In genomic region chr19:37263943-37264897, GRCm38 (mm10) we compare ENCODE assay signal across 8 mouse cellular contexts. TPM values are rescaled to one million over a fixed set of nuclear protein-coding genes. Genes with fewer than 3 reads are reported as not detected.
DNase-seq lines count a peak whose midpoint lies in the region; ATAC-seq and TF ChIP-seq lines count a peak whose summit lies in the region.

No protein-coding gene starts in this region.

- no peaks in the 10 kb centered on the region for H3K9me3 ChIP-seq in hindbrain, embryonic 14.5 days (ENCODE audit: control insufficient read depth, low read length)
- H3K9me3 ChIP-seq in intestine, embryonic 16.5 days (ENCODE audit: control insufficient read depth, low read length): no peaks in the 10 kb centered on the region

- H3K4me1 ChIP-seq in hindbrain, embryonic 14.5 days (replicated peaks; ENCODE audit: control insufficient read depth, insufficient read depth, low read length): no peaks in the 10 kb centered on the region
- no peaks in the 10 kb centered on the region for H3K4me1 ChIP-seq in lung, adult 2 months (ENCODE audit: control insufficient read depth, insufficient read depth, low read length)
- H3K4me1 ChIP-seq in intestine, embryonic 16.5 days (ENCODE audit: control insufficient read depth, insufficient read depth, low read length): no peaks in the 10 kb centered on the region

- H3K4me3 ChIP-seq in hindbrain, embryonic 14.5 days (replicated peaks; ENCODE audit: low read length): no peak overlapping the region
- peak overlapping the region; percentile 18 for H3K4me3 ChIP-seq in lung, adult 2 months (replicated peaks; ENCODE audit: extremely low read depth, low read depth, low read length)
- H3K4me3 ChIP-seq in intestine, embryonic 16.5 days (ENCODE audit: low read length): no peak overlapping the region

- H3K9ac ChIP-seq in hindbrain, embryonic 14.5 days: no peak overlapping the region
- H3K9ac ChIP-seq in intestine, embryonic 16.5 days (ENCODE audit: low read depth, low read length): no peak overlapping the region

- H3K4me2 ChIP-seq in hindbrain, embryonic 14.5 days (replicated peaks): peak overlapping the region; percentile 10
- H3K4me2 ChIP-seq in intestine, embryonic 16.5 days (ENCODE audit: low read depth, low read length): no peak overlapping the region

- 0 out of 2 replicates have a peak overlapping the region, but pooled peaks have one; percentile 20 for H3K27ac ChIP-seq in hindbrain, embryonic 14.5 days
- H3K27ac ChIP-seq in intestine, embryonic 16.5 days (ENCODE audit: low read length): no peak overlapping the region

- in situ Hi-C loops in Patski (cut with MboI; ENCODE audit: low pct_unique_long_range_greater_than_20kb): loop anchor here (5.0 to 10.0 kb wide), 2 partner anchors 212 to 449 kb away; no protein-coding TSS in a partner anchor

- H3K36me3 ChIP-seq in hindbrain, embryonic 14.5 days (replicated peaks; ENCODE audit: control insufficient read depth, insufficient read depth): peaks cover 10% of the 10 kb centered on the region
- no peaks in the 10 kb centered on the region for H3K36me3 ChIP-seq in intestine, embryonic 16.5 days (ENCODE audit: control insufficient read depth, insufficient read depth, low read length)

- TF ChIP-seq CTCF in Patski (IDR thresholded peaks at IDR 0.05): no peak
- no peak for TF ChIP-seq CTCF in lung, adult 2 months (IDR thresholded peaks at IDR 0.05; ENCODE audit: insufficient read depth, low read length)

- no peaks in the 10 kb centered on the region for H3K27me3 ChIP-seq in Patski
- H3K27me3 ChIP-seq in hindbrain, embryonic 14.5 days (ENCODE audit: control insufficient read depth, insufficient read depth, low read length): no peaks in the 10 kb centered on the region
- H3K27me3 ChIP-seq in intestine, embryonic 16.5 days (replicated peaks; ENCODE audit: control insufficient read depth, insufficient read depth, low read length): no peaks in the 10 kb centered on the region

- CTCF ChIA-PET in Patski (lab: Charles Lee): interaction anchor here (0.9 to 1.9 kb wide), 3 partner anchors 18 to 213 kb away, joined by 3 to 9 read pairs (median 5); no protein-coding TSS in a partner anchor

- no peak for TF ChIP-seq POLR2A in lung, adult 2 months (IDR thresholded peaks at IDR 0.05; ENCODE audit: borderline replicate concordance, extremely low read depth, low read depth, low read length)

- peak; percentile 77 for ATAC-seq in Patski
- peak; percentile 46; the same call in 1 of the 2 replicates for ATAC-seq in hindbrain, embryonic 14.5 days (ENCODE audit: low FRiP score)
- ATAC-seq in inflammation-experienced regulatory T-cells, adult 6 months: no peak
- no peak for ATAC-seq in intestine, embryonic 16.5 days

- POLR2A ChIA-PET in Patski (lab: Charles Lee): no interaction called here

- WGBS in hindbrain, embryonic 14.5 days: 45% methylated on average over 23 of the region's 23 CpGs
- 40% methylated on average over 23 of the region's 23 CpGs for WGBS in lung, adult 2 months
- 60% methylated on average over 23 of the region's 23 CpGs for WGBS in intestine, embryonic 16.5 days

- DNase-seq in layer of hippocampus, adult 11-12 months (ENCODE audit: low spot score): peak; percentile 46
- DNase-seq in layer of hippocampus, adult 9-10 months (ENCODE audit: low spot score): no peak
- DNase-seq in Patski (ENCODE audit: low read depth, low spot score): peak; percentile 50
- peak; percentile 66 to 67 for DNase-seq in cerebellum, postnatal 14 days
- DNase-seq in hindbrain, embryonic 14.5 days (ENCODE audit: low spot score): peak; percentile 38
- DNase-seq in lung, adult 2 months: peak; percentile 28

RNA-seq across cellular contexts. Expression of gene Cpeb3, which starts 55.8 kb away (rescaled TPM):
- polyA plus RNA-seq in Patski (2021): 8.9 TPM
- 10.8 and 11.5 TPM in 2 replicates for polyA plus RNA-seq in hindbrain, embryonic 14.5 days (2014; fragmentation: Nextera tagmentation; extraction: Ambion mirVana)
- 6.8 and 11.5 TPM in 2 replicates for polyA plus RNA-seq in lung, adult 2 months (2012; rRNA removed)
- not detected for polyA plus RNA-seq in inflammation-experienced regulatory T-cells, adult 6 months (2017; shearing (Covaris generic))
- 0.44 and 0.97 TPM in 2 replicates for polyA plus RNA-seq in intestine, embryonic 16.5 days (2015; fragmentation: Nextera tagmentation; extraction: Ambion mirVana)

RNA-seq across cellular contexts. Expression of gene March5, which starts 56.9 kb away (rescaled TPM):
- polyA plus RNA-seq in Patski (2021): 121 TPM
- 123 and 130 TPM in 2 replicates for polyA plus RNA-seq in hindbrain, embryonic 14.5 days (2014; fragmentation: Nextera tagmentation; extraction: Ambion mirVana)
- 26.6 and 28.8 TPM in 2 replicates for polyA plus RNA-seq in lung, adult 2 months (2012; rRNA removed)
- 10 to 100 TPM in 2 of 3 experiments, 1 to 10 TPM in 1; 8.4 to 14.5 (median 11.3) TPM for polyA plus RNA-seq in inflammation-experienced regulatory T-cells, adult 6 months (2017; shearing (Covaris generic))
- polyA plus RNA-seq in intestine, embryonic 16.5 days (2015; fragmentation: Nextera tagmentation; extraction: Ambion mirVana): 47.4 and 49.0 TPM in 2 replicates

Comparison
In these comparisons a context has a peak if more than half of its experiments do, and no peak if none do; other contexts are left out.
1. ATAC-seq: peak in Patski (single experiment) and hindbrain, embryonic 14.5 days (single experiment); none in inflammation-experienced regulatory T-cells, adult 6 months (single experiment) and intestine, embryonic 16.5 days (single experiment).